Mouse (Mus musculus): ENCODE data around the gene Gnai2.

The Gnai2 gene

GRCm38 (mm10) chr9:107629901-107630425, 5.2 kb downstream of the Gnai2 start:
- DNase-seq, result peak; percentile 51

- peak; percentile 42 for DNase-seq
Observed at GRCm38 (mm10) chr9:107629411-107629730, 5.8 kb downstream of the Gnai2 start.

GRCm38 (mm10) chr9:107628721-107629410, 6.3 kb downstream of the Gnai2 start:
- peak; percentile 48 for DNase-seq

GRCm38 (mm10) chr9:107627387-107628255, 7.5 kb downstream of the Gnai2 start:
- peak; percentile 51 for DNase-seq

GRCm38 (mm10) chr9:107626844-107627277, 8.3 kb downstream of the Gnai2 start:
- DNase-seq, result peak; percentile 81

- DNase-seq, result peak; percentile 45
Observed at GRCm38 (mm10) chr9:107626158-107626843, 8.9 kb downstream of the Gnai2 start.

- no peak for DNase-seq
Observed at GRCm38 (mm10) chr9:107625351-107626128, 9.6 kb downstream of the Gnai2 start.

GRCm38 (mm10) chr9:107624951-107625350, 10.2 kb downstream of the Gnai2 start:
- DNase-seq, result peak; percentile 28

- no peak for DNase-seq
Observed at GRCm38 (mm10) chr9:107624539-107624938, 10.6 kb downstream of the Gnai2 start.

GRCm38 (mm10) chr9:107620954-107621353, 14.2 kb downstream of the Gnai2 start:
- peak; percentile 50 for DNase-seq

- DNase-seq, result no peak
Observed at GRCm38 (mm10) chr9:107619546-107619879, 15.7 kb downstream of the Gnai2 start.

- DNase-seq, result peak; percentile 58
Observed at GRCm38 (mm10) chr9:107618778-107619545, 16.2 kb downstream of the Gnai2 start.

- DNase-seq, result no peak
Observed at GRCm38 (mm10) chr9:107618098-107618497, 17.1 kb downstream of the Gnai2 start.

GRCm38 (mm10) chr9:107617461-107617860, 17.7 kb downstream of the Gnai2 start:
- DNase-seq, result no peak

GRCm38 (mm10) chr9:107615035-107615434, 20.1 kb downstream of the Gnai2 start:
- DNase-seq, result no peak

GRCm38 (mm10) chr9:107612945-107613569, 22.1 kb downstream of the Gnai2 start:
- no peak for DNase-seq

- peak; percentile 98 for DNase-seq
Observed at GRCm38 (mm10) chr9:107612191-107612944, 22.8 kb downstream of the Gnai2 start.

GRCm38 (mm10) chr9:107611456-107612190, 23.5 kb downstream of the Gnai2 start:
- no peak for DNase-seq

- DNase-seq, result no peak
Observed at GRCm38 (mm10) chr9:107609433-107609830, 25.7 kb downstream of the Gnai2 start.

All from cerebellum, adult 11-12 months (tissue).